Mouse (Mus musculus): Measurements from ENCODE around the gene Pde4b. TPM values are rescaled to one million over a fixed set of nuclear protein-coding genes. Genes with fewer than 3 reads are reported as not detected.

The Pde4b gene
- total and polyA plus RNA-seq, 3 experiments, result 0.27 TPM; not detected in 2

- Histone ChIP-seq H3K27me3 (ENCODE audit: insufficient read depth, low read length) (no peaks in the 10 kb centered on the region), H3K4me3 (ENCODE audit: low read depth, low read length) (no peak overlapping the region), H3K36me3 (replicated peaks) (no peaks in the 10 kb centered on the region), H3K4me1 (ENCODE audit: insufficient read depth, low read depth, low read length) (no peaks in the 10 kb centered on the region), H3K9me3 (replicated peaks) (0 out of 2 replicates have a peak, but pooled peaks cover 9% of the 10 kb centered on the region)
- no peak for DNase-seq (ENCODE audit: low spot score)
- no peak for ATAC-seq (ENCODE audit: extremely low read depth, insufficient number of reproducible peaks, low FRiP score, poor library complexity, severe bottlenecking)
- no peak for TF ChIP-seq POLR2AphosphoS5 (IDR thresholded peaks at IDR 0.05; ENCODE audit: insufficient replicate concordance, low read depth, low read length)
- TF ChIP-seq GATA1 (IDR thresholded peaks at IDR 0.05; ENCODE audit: borderline replicate concordance, low read length), result no peak
- no peak for TF ChIP-seq GATA2 (IDR thresholded peaks at IDR 0.05; ENCODE audit: borderline replicate concordance, low read depth, low read length)
- no peak for TF ChIP-seq TAL1 (conservative IDR thresholded peaks at IDR 0.05; ENCODE audit: low read depth, low read length)
- no peak for TF ChIP-seq CTCF (IDR thresholded peaks at IDR 0.05; ENCODE audit: low read depth, low read length)
Measured at GRCm38 (mm10) chr4:102382763-102383505, 295.6 kb downstream of the Pde4b start.

- no peaks in the 10 kb centered on the region for H3K36me3 ChIP-seq (replicated peaks)
- H3K27me3 ChIP-seq (ENCODE audit: insufficient read depth, low read length), result no peaks in the 10 kb centered on the region
- peaks cover 7% of the 10 kb centered on the region for H3K9me3 ChIP-seq (replicated peaks)
- ATAC-seq (ENCODE audit: extremely low read depth, insufficient number of reproducible peaks, low FRiP score, poor library complexity, severe bottlenecking), result no peak
- no peak for DNase-seq (ENCODE audit: low spot score)
- no peak for TF ChIP-seq POLR2AphosphoS5 (IDR thresholded peaks at IDR 0.05; ENCODE audit: insufficient replicate concordance, low read depth, low read length)
- no peak for TF ChIP-seq CTCF (IDR thresholded peaks at IDR 0.05; ENCODE audit: low read depth, low read length)
- no peak for TF ChIP-seq TAL1 (conservative IDR thresholded peaks at IDR 0.05; ENCODE audit: low read depth, low read length)
- TF ChIP-seq GATA1 (IDR thresholded peaks at IDR 0.05; ENCODE audit: borderline replicate concordance, low read length), result no peak
- no peak for TF ChIP-seq GATA2 (IDR thresholded peaks at IDR 0.05; ENCODE audit: borderline replicate concordance, low read depth, low read length)
- H3K4me1 ChIP-seq (ENCODE audit: insufficient read depth, low read depth, low read length), result no peaks in the 10 kb centered on the region
- no peak overlapping the region for H3K4me3 ChIP-seq (ENCODE audit: low read depth, low read length)
Measured at GRCm38 (mm10) chr4:102393605-102394004, 306.3 kb downstream of the Pde4b start.

GRCm38 (mm10) chr4:102397334-102397733 is 310.0 kb downstream of the Pde4b start:
- TF ChIP-seq TAL1 (conservative IDR thresholded peaks at IDR 0.05; ENCODE audit: low read depth, low read length) (no peak), GATA1 (IDR thresholded peaks at IDR 0.05; ENCODE audit: borderline replicate concordance, low read length) (no peak), GATA2 (IDR thresholded peaks at IDR 0.05; ENCODE audit: borderline replicate concordance, low read depth, low read length) (no peak)
- Histone ChIP-seq H3K36me3 (replicated peaks) (no peaks in the 10 kb centered on the region), H3K9me3 (replicated peaks) (peaks cover 4% of the 10 kb centered on the region; the same call in 1 of the 2 replicates), H3K4me3 (ENCODE audit: low read depth, low read length) (no peak overlapping the region), H3K4me1 (ENCODE audit: insufficient read depth, low read depth, low read length) (no peaks in the 10 kb centered on the region), H3K27me3 (ENCODE audit: insufficient read depth, low read length) (no peaks in the 10 kb centered on the region)
- ATAC-seq (ENCODE audit: extremely low read depth, insufficient number of reproducible peaks, low FRiP score, poor library complexity, severe bottlenecking), result no peak
- no peak for DNase-seq (ENCODE audit: low spot score)

- H3K36me3 ChIP-seq (replicated peaks), result no peaks in the 10 kb centered on the region
- H3K27me3 ChIP-seq (ENCODE audit: insufficient read depth, low read length), result no peaks in the 10 kb centered on the region
- no peak overlapping the region for H3K4me3 ChIP-seq (ENCODE audit: low read depth, low read length)
- ATAC-seq (ENCODE audit: extremely low read depth, insufficient number of reproducible peaks, low FRiP score, poor library complexity, severe bottlenecking) (no peak), DNase-seq (ENCODE audit: low spot score) (no peak)
- no peak for TF ChIP-seq POLR2AphosphoS5 (IDR thresholded peaks at IDR 0.05; ENCODE audit: insufficient replicate concordance, low read depth, low read length)
- TF ChIP-seq CTCF (IDR thresholded peaks at IDR 0.05; ENCODE audit: low read depth, low read length), result no peak
- no peak for TF ChIP-seq TAL1 (conservative IDR thresholded peaks at IDR 0.05; ENCODE audit: low read depth, low read length)
- TF ChIP-seq GATA1 (IDR thresholded peaks at IDR 0.05; ENCODE audit: borderline replicate concordance, low read length), result no peak
- TF ChIP-seq GATA2 (IDR thresholded peaks at IDR 0.05; ENCODE audit: borderline replicate concordance, low read depth, low read length), result no peak
- H3K9me3 ChIP-seq (replicated peaks), result peaks cover 4% of the 10 kb centered on the region; the same call in 1 of the 2 replicates
- no peaks in the 10 kb centered on the region for H3K4me1 ChIP-seq (ENCODE audit: insufficient read depth, low read depth, low read length)
Measured at GRCm38 (mm10) chr4:102398512-102398911, 311.2 kb downstream of the Pde4b start.

GRCm38 (mm10) chr4:102406848-102407247 is 319.5 kb downstream of the Pde4b start:
- TF ChIP-seq POLR2AphosphoS5 (IDR thresholded peaks at IDR 0.05; ENCODE audit: insufficient replicate concordance, low read depth, low read length), result no peak
- TF ChIP-seq GATA2 (IDR thresholded peaks at IDR 0.05; ENCODE audit: borderline replicate concordance, low read depth, low read length), result no peak
- no peak for TF ChIP-seq TAL1 (conservative IDR thresholded peaks at IDR 0.05; ENCODE audit: low read depth, low read length)
- no peak for TF ChIP-seq GATA1 (IDR thresholded peaks at IDR 0.05; ENCODE audit: borderline replicate concordance, low read length)
- TF ChIP-seq CTCF (IDR thresholded peaks at IDR 0.05; ENCODE audit: low read depth, low read length), result no peak
- no peak overlapping the region for H3K4me3 ChIP-seq (ENCODE audit: low read depth, low read length)
- DNase-seq (ENCODE audit: low spot score) (no peak), ATAC-seq (ENCODE audit: extremely low read depth, insufficient number of reproducible peaks, low FRiP score, poor library complexity, severe bottlenecking) (no peak)
- H3K4me1 ChIP-seq (ENCODE audit: insufficient read depth, low read depth, low read length), result no peaks in the 10 kb centered on the region
- no peaks in the 10 kb centered on the region for H3K27me3 ChIP-seq (ENCODE audit: insufficient read depth, low read length)
- H3K36me3 ChIP-seq (replicated peaks), result no peaks in the 10 kb centered on the region
- H3K9me3 ChIP-seq (replicated peaks), result peaks cover 17% of the 10 kb centered on the region

GRCm38 (mm10) chr4:102408132-102408531 is 320.8 kb downstream of the Pde4b start:
- no peaks in the 10 kb centered on the region for H3K27me3 ChIP-seq (ENCODE audit: insufficient read depth, low read length)
- DNase-seq (ENCODE audit: low spot score), result no peak
- H3K9me3 ChIP-seq (replicated peaks), result peaks cover 21% of the 10 kb centered on the region
- no peaks in the 10 kb centered on the region for H3K36me3 ChIP-seq (replicated peaks)
- ATAC-seq (ENCODE audit: extremely low read depth, insufficient number of reproducible peaks, low FRiP score, poor library complexity, severe bottlenecking), result no peak
- no peak overlapping the region for H3K4me3 ChIP-seq (ENCODE audit: low read depth, low read length)
- H3K4me1 ChIP-seq (ENCODE audit: insufficient read depth, low read depth, low read length), result no peaks in the 10 kb centered on the region
- TF ChIP-seq GATA1 (IDR thresholded peaks at IDR 0.05; ENCODE audit: borderline replicate concordance, low read length) (no peak), CTCF (IDR thresholded peaks at IDR 0.05; ENCODE audit: low read depth, low read length) (no peak), POLR2AphosphoS5 (IDR thresholded peaks at IDR 0.05; ENCODE audit: insufficient replicate concordance, low read depth, low read length) (no peak), TAL1 (conservative IDR thresholded peaks at IDR 0.05; ENCODE audit: low read depth, low read length) (no peak), GATA2 (IDR thresholded peaks at IDR 0.05; ENCODE audit: borderline replicate concordance, low read depth, low read length) (no peak)
